Mouse (Mus musculus) megakaryocyte, embryonic 14.5 days (primary cell): ENCODE data around the gene E130308A19Rik. TPM values are rescaled to one million over a fixed set of nuclear protein-coding genes. Genes with fewer than 3 reads are reported as not detected.
A peak's percentile ranks its signal among the peaks of the same experiment; 100 is the strongest.

Source experiments
- H3K27me3 ChIP-seq: replicated peaks from 2 replicates; pipeline ENCODE3; 2012; ENCODE audit warnings: inconsistent platforms
- H3K36me3 ChIP-seq: replicated peaks from 2 replicates; pipeline ENCODE3; 2012; ENCODE audit warnings: low read length, inconsistent platforms, mixed read lengths
- H3K4me1 ChIP-seq: 2 replicates; pipeline ENCODE4 v1.6.1; 2012; ENCODE audit warnings: inconsistent platforms
- H3K4me3 ChIP-seq: replicated peaks from 2 replicates; pipeline ENCODE3; 2012; ENCODE audit warnings: moderate library complexity, mild to moderate bottlenecking, inconsistent platforms
- H3K9me3 ChIP-seq: 2 replicates; pipeline ENCODE4 v1.6.1; 2012; ENCODE audit warnings: inconsistent platforms
- FLI1 ChIP-seq: IDR thresholded peaks from 2 replicates; pipeline ENCODE4 v1.6.1; 2012; ENCODE audit warnings: low read length, inconsistent platforms, mixed read lengths
- GATA1 ChIP-seq: IDR thresholded peaks from 3 replicates; pipeline ENCODE4 v1.6.1; 2012; ENCODE audit warnings: mixed read lengths, low read length, inconsistent platforms, borderline replicate concordance
- polyA plus RNA-seq: library from polyadenylated mRNA; stranded (reverse); fragments of >175 nt; gene quantifications from 2 replicates; pipeline ENCODE4 v1.2.3, GENCODE M21; 2012; ENCODE audit warnings: low replicate concordance; ENCODE audit not compliant: insufficient read depth

The E130308A19Rik gene
- polyA plus RNA-seq, 1 experiment = 0.51 TPM

DNA sequence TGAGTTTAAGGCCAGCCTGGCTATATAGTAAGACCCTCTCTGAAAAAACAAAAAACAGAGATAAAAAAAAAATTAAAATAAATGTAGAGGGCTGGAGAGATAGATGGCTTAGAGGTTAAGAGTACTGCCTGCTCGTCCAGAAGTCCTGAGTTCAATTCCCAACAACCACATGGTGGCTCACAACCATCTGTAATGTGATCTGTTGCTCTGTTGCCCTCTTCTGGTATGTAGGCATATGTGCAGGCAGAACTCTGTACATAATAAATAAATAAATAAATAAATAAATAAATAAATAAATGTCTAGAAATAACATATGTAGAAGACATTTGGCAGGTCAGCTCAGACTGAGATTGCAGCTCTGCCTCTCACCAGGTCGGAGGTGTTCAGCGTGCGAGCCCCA, 23.3 kb upstream of the E130308A19Rik start:
- TF ChIP-seq FLI1 (no peak), GATA1 (no peak)
- no peaks in the 10 kb centered on the region for H3K27me3 ChIP-seq
- peaks cover 27% of the 10 kb centered on the region for H3K36me3 ChIP-seq
- H3K4me1 ChIP-seq = no peaks in the 10 kb centered on the region; the same call in 1 of the 2 replicates
- H3K4me3 ChIP-seq = no peak overlapping the region
- H3K9me3 ChIP-seq = no peaks in the 10 kb centered on the region

DNA sequence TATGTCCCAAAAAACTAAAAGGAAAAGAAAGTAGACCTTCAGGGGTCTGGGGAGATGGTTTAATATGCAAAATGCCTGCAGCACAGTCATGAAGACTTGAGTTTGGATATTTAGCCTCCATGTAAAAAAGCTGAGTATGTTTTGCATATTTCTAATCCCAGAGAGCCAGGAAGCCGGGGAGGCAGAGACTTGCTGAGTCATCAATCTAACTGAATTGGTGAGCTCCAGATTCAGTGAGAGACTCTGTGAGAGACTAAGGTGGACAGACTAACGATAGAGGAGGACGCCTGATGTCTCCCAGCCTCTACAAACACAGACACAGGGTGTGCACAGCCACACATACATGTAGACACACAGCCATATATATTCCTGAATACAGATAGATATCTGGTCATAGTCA, 21.1 kb upstream of the E130308A19Rik start:
- Histone ChIP-seq H3K4me3 (no peak overlapping the region), H3K36me3 (peaks cover 13% of the 10 kb centered on the region), H3K27me3 (no peaks in the 10 kb centered on the region), H3K9me3 (no peaks in the 10 kb centered on the region), H3K4me1 (no peaks in the 10 kb centered on the region; the same call in 1 of the 2 replicates)
- TF ChIP-seq FLI1 = no peak
- TF ChIP-seq GATA1 = no peak

DNA sequence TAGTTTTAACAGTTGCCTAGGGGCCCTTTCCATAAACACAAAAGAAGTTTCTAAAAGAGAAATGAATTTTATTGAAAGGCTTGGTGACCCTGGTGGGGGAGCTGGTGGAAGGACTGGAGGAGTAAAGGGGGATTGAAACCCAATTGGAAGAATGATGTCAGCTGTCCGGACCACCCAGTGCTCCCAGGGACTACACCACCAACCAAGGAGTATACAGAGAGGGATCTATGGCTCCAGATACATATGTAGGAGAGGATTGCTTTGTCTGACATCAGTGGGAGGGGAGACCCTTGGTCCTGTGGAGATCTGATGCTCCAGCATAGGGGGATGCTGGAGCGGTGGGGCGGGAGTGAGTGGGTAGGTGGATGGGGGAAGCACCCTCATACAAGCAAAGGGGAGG, 20.5 kb upstream of the E130308A19Rik start:
- Histone ChIP-seq H3K4me1 (peaks cover under 1% of the 10 kb centered on the region; the same call in 1 of the 2 replicates), H3K4me3 (no peak overlapping the region), H3K36me3 (peaks cover 16% of the 10 kb centered on the region), H3K9me3 (no peaks in the 10 kb centered on the region), H3K27me3 (no peaks in the 10 kb centered on the region)
- TF ChIP-seq FLI1 = no peak

DNA sequence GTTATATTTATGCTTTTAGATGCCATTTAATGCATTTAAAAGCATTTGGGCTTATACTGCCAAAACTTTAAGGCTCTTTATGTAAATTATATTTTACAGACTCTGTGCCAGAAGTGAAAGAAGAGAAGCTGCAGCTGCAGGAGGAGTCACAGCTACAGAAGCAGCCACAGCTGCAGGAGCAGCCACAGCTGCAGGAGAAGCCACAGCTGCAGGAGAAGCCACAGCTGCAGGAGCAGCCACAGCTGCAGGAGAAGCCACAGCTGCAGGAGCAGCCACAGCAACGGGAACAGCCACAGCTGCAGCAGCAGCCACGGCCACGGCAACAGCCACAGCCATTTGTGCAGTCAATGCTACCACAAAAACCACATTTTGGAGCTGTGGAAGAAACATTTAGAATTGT, 15.6 kb upstream of the E130308A19Rik start:
- H3K27me3 ChIP-seq = no peaks in the 10 kb centered on the region
- H3K9me3 ChIP-seq = no peaks in the 10 kb centered on the region
- no peak overlapping the region for H3K4me3 ChIP-seq
- H3K4me1 ChIP-seq = peaks cover 8% of the 10 kb centered on the region; the same call in 1 of the 2 replicates
- peaks cover 26% of the 10 kb centered on the region for H3K36me3 ChIP-seq
- no peak for TF ChIP-seq FLI1
- no peak for TF ChIP-seq GATA1

DNA sequence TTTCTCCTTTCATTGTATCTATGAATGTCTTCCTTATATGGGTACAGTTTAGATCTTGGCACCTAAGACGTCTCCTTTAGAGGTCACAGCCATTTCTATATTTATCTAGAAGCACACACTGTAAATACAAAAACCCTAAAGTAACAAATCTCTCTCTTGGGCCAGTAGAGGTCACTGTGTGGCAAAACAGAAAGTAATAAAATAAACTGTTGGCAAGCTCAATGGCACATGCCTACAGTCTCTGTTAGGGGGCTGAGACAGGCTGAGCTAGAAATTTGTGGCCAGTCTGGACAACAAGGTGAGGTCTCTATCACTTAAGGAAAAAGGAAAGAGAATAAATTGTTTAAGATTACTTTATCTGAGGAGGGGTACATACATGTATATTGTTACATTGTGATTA, 11.0 kb upstream of the E130308A19Rik start:
- H3K4me1 ChIP-seq = peaks cover 14% of the 10 kb centered on the region; the same call in 1 of the 2 replicates
- H3K27me3 ChIP-seq = no peaks in the 10 kb centered on the region
- peaks cover 30% of the 10 kb centered on the region for H3K36me3 ChIP-seq
- TF ChIP-seq GATA1 (no peak), FLI1 (no peak)
- no peak overlapping the region for H3K4me3 ChIP-seq
- no peaks in the 10 kb centered on the region for H3K9me3 ChIP-seq

DNA sequence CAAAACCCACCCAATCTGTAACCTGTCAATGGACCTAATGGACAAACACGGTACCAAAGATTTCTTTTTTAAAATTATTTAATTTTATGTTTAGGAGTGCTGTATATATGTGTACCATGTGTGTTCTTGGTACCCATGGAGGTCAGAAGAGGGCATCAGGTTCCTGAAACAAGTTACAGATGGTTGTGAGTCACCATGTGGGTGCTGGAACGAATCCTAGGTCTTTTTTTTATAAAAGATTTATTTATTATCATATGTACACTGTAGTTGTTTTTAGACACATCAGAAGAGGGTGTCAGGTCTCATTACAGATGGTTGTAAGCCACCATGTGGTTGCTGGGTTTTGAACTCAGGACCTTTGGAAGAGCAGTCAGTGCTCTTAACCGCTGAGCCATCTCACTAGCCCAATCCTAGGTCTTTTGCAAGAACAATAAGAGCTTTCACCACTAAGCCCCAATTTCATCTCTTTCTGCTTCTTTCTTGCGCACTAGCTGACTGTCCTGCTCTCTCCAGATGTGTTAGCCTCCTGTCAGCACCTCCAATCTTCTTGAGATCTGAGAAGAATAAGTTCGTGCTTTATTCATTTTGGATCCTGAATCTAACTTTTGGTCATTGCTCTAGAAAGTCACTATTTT, 6.3 kb upstream of the E130308A19Rik start:
- Histone ChIP-seq H3K27me3 (no peaks in the 10 kb centered on the region), H3K4me3 (no peak overlapping the region), H3K9me3 (peaks cover 6% of the 10 kb centered on the region), H3K36me3 (peaks cover 8% of the 10 kb centered on the region), H3K4me1 (peaks cover 15% of the 10 kb centered on the region)
- TF ChIP-seq GATA1 (no peak), FLI1 (no peak)

DNA sequence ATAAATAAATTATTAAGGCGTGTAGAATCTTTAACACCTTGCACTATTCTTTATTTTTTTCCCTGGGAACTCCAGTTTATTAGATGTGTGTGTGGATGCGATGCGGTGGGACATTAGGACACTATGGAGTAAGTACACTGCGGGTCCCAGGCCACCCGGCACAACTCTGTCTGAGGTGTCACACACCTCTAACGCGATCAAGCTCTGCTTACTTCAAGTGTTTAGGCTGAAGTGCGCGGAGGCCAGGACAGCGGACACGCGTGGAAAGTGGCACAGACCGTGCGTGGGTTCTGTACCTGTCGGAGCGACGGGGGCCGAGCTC, 374 bp upstream of the E130308A19Rik start:
- Histone ChIP-seq H3K36me3 (peaks cover 5% of the 10 kb centered on the region), H3K4me3 (peak overlapping the region; percentile 96), H3K27me3 (no peaks in the 10 kb centered on the region), H3K4me1 (peaks cover 36% of the 10 kb centered on the region), H3K9me3 (peaks cover 6% of the 10 kb centered on the region)
- TF ChIP-seq FLI1 (no peak), GATA1 (no peak)

DNA sequence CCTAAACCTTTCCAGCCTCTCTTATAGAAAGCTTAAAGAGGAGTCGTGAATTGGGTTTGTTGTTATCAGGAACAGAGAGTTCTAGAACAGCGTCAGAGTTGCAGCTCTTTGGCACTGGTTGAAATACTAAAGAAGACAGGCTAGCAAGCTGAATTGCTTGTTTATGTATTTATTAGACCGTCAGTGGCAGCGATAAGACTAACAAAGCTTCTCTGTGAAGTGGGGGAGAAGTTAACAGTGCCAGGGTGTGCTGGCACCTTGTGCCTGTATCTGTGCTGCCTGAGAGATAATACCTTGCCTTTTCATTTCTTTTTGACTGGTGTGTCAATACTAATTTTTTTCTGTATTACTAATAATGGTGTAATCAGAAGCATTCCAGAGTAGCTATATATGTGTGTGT, 2.2 kb downstream of the E130308A19Rik start:
- Histone ChIP-seq H3K9me3 (no peaks in the 10 kb centered on the region), H3K27me3 (no peaks in the 10 kb centered on the region), H3K4me3 (no peak overlapping the region), H3K4me1 (peaks cover 31% of the 10 kb centered on the region), H3K36me3 (no peaks in the 10 kb centered on the region)
- TF ChIP-seq GATA1 (no peak), FLI1 (no peak)

DNA sequence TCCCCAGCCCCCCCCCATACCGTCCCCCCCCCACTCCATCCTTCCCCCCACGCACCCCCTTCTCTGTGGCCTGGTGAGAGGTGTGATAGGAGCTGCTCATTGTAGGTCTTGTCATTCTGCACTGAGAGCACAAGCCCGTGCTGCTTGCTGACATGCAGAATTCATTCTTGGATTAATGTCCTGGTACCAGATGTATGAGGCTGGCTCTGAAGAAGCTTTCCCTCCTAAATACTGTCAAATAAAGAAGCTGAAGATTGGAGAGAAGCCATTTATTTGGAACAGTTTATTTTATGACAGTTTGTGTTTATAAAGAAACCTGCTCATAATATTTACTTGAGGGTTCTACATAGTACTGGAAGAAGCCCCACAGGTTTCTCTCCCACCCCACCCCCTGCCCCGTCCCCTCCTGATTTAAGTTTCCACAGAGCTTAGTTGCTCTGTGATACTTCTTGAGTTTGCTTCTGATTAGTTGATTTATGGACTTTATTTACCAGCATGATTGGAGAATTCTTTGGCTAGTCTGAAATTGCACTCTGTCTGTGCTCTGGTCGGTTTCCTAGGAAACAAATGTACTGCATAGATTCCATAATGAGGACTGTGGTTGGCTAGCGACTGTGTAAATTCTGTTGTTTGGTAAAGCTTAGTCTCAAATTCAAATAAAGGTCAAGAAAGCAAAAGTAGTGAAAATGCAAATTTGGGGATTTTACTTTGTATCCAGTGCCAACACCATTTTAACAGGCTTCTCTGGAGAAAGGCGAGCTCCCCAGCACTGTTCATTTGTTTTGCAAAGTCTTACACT, 3.3 kb downstream of the E130308A19Rik start:
- Histone ChIP-seq H3K4me3 (no peak overlapping the region), H3K27me3 (no peaks in the 10 kb centered on the region), H3K36me3 (no peaks in the 10 kb centered on the region), H3K9me3 (no peaks in the 10 kb centered on the region), H3K4me1 (peaks cover 35% of the 10 kb centered on the region)
- TF ChIP-seq GATA1 (no peak), FLI1 (no peak)

DNA sequence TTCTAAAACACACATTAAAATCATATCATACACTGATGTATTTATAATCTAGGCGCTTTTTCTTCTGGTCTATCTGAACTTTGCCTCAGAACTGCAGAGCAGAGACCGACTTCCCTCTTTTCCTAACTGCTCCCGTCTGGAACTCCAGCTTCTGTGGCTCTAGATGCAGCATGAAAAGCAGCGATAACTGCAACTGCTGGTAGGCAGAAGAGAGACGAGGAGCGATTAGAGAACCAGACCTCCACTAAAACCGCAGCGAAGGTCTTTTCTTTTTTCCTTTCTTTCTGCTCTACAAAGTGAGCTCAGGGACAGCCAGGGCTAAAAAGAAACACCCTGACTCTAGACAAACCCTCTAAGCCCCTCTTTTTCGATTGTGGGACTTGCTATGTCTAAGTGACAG, 4.1 kb downstream of the E130308A19Rik start:
- peak overlapping the region; percentile 7 for H3K4me3 ChIP-seq
- no peak for TF ChIP-seq FLI1
- no peak for TF ChIP-seq GATA1
- H3K4me1 ChIP-seq = peaks cover 35% of the 10 kb centered on the region

More for the DNA sequence above, 4.1 kb downstream of the E130308A19Rik start:
- Histone ChIP-seq H3K36me3 (no peaks in the 10 kb centered on the region), H3K27me3 (no peaks in the 10 kb centered on the region), H3K9me3 (no peaks in the 10 kb centered on the region)
